ENCODE assay signal across 13 mouse cellular contexts in genomic region chr6:52189909-52190308, GRCm38 (mm10). TPM values are rescaled to one million over a fixed set of nuclear protein-coding genes. Genes with fewer than 3 reads are reported as not detected.
DNase-seq lines count a peak whose midpoint lies in the region; ATAC-seq lines count a peak whose summit lies in the region.
"Had no signal": no experiment of that assay in that cellular context is flagged by ENCODE, and none has a peak within 500 bp of the region (broad histone marks: within the 10 kb centered on the region; RNA-seq: fewer than 3 reads in every experiment).

No protein-coding gene starts in this region.

- DNase-seq in heart, adult 11 months: peak; percentile 77
- no peak for DNase-seq in heart, adult 8-10 months (ENCODE audit: low spot score)
- DNase-seq in intestine, embryonic 14.5 days (ENCODE audit: low spot score): peak; percentile 77
- DNase-seq in cerebellum, adult 9-11 months: no peak
- DNase-seq in left cerebral cortex, adult 11 months (ENCODE audit: low spot score): no peak
- DNase-seq: adrenal gland, adult 8-10 months; B cell, adult 2 months; cerebellum, adult 11-12 months; gastrocnemius, postnatal 10 days had no signal

- no peaks in the 10 kb centered on the region for H3K9me3 ChIP-seq in intestine, embryonic 14.5 days (ENCODE audit: control insufficient read depth, low read length)
- H3K9me3 ChIP-seq in liver, embryonic 12.5 days (replicated peaks): no peaks in the 10 kb centered on the region

- H3K36me3 ChIP-seq in intestine, embryonic 14.5 days (ENCODE audit: control insufficient read depth, insufficient read depth, low read length): peaks cover 3% of the 10 kb centered on the region; the same call in 1 of the 2 replicates
- H3K36me3 ChIP-seq in liver, embryonic 12.5 days: no peaks in the 10 kb centered on the region

- H3K4me3 ChIP-seq in brown adipose tissue, adult 24 weeks (ENCODE audit: insufficient read depth, low read depth, low read length): peak overlapping the region; percentile 85
- H3K4me3 ChIP-seq in intestine, embryonic 14.5 days (ENCODE audit: low read depth, low read length): peak overlapping the region; percentile 58
- H3K4me3 ChIP-seq in liver, embryonic 12.5 days: 0 out of 2 replicates have a peak overlapping the region, but pooled peaks have one; percentile 54

- peak overlapping the region; percentile 93 for H3K27ac ChIP-seq in brown adipose tissue, adult 24 weeks (replicated peaks; ENCODE audit: low read depth, low read length)
- H3K27ac ChIP-seq in intestine, embryonic 14.5 days (ENCODE audit: low read depth): peak overlapping the region; percentile 95
- H3K27ac ChIP-seq in liver, embryonic 12.5 days: no peak overlapping the region

- H3K27me3 ChIP-seq in intestine, embryonic 14.5 days (replicated peaks; ENCODE audit: control insufficient read depth, insufficient read depth, low read length): no peaks in the 10 kb centered on the region
- peaks cover 99% of the 10 kb centered on the region for H3K27me3 ChIP-seq in liver, embryonic 12.5 days (replicated peaks)

- WGBS in intestine, embryonic 14.5 days: 26% methylated on average over 8 of the region's 8 CpGs
- WGBS in liver, embryonic 12.5 days (ENCODE audit: insufficient replicate concordance): 11% methylated on average over 8 of the region's 8 CpGs

- peak overlapping the region; percentile 91 for H3K9ac ChIP-seq in intestine, embryonic 14.5 days (ENCODE audit: low read length)
- no peak overlapping the region for H3K9ac ChIP-seq in liver, embryonic 12.5 days

- no peak for ATAC-seq in intestine, embryonic 14.5 days (replicated peaks; ENCODE audit: low FRiP score, low TSS enrichment, low read depth)
- ATAC-seq in liver, embryonic 12.5 days: no peak
- ATAC-seq in granulocyte monocyte progenitor cell, adult 5-6 weeks (replicated peaks; ENCODE audit: poor library complexity, severe bottlenecking): no peak

- peaks cover 17% of the 10 kb centered on the region for H3K4me1 ChIP-seq in brown adipose tissue, adult 24 weeks (ENCODE audit: control insufficient read depth, insufficient read depth, insufficient read length, low read length)
- peaks cover 69% of the 10 kb centered on the region for H3K4me1 ChIP-seq in intestine, embryonic 14.5 days (replicated peaks; ENCODE audit: control insufficient read depth, insufficient read depth, low read length)
- peaks cover 13% of the 10 kb centered on the region for H3K4me1 ChIP-seq in liver, embryonic 12.5 days

- peak overlapping the region; percentile 78 for H3K4me2 ChIP-seq in intestine, embryonic 14.5 days (ENCODE audit: low read length)
- peak overlapping the region; percentile 63; the same call in 1 of the 2 replicates for H3K4me2 ChIP-seq in liver, embryonic 12.5 days

RNA-seq across cellular contexts. Expression of gene Hoxa4, which starts 1.6 kb away (rescaled TPM):
- total RNA-seq in heart, adult 8-10 months (2022): under 1 TPM; 0.31 to 0.49 (median 0.38) TPM
- 14.0 and 26.4 TPM in 2 replicates for polyA plus RNA-seq in brown adipose tissue, adult 24 weeks (2012; ENCODE audit: insufficient read depth, insufficient read length, missing spikeins)
- 7.5 and 7.7 TPM in 2 replicates for polyA plus RNA-seq in intestine, embryonic 14.5 days (2014; fragmentation: Nextera tagmentation; extraction: Ambion mirVana)
- polyA plus RNA-seq in liver, embryonic 12.5 days (2016; fragmentation: Nextera tagmentation; extraction: Ambion mirVana): 0.79 and 0.92 TPM in 2 replicates
- total RNA-seq in granulocyte monocyte progenitor cell, adult 5-6 weeks (2014; fragmentation: Nextera tagmentation): 0.15 and 1.5 TPM in 2 replicates
- 0.17 and 0.41 TPM in 2 replicates for total RNA-seq in granulocyte monocyte progenitor cell, adult 5-6 weeks (2017)
- total RNA-seq: left cerebral cortex, postnatal 25 days had no signal

RNA-seq across cellular contexts. Expression of gene 5730596B20Rik, which starts 12.6 kb away (rescaled TPM):
- under 1 TPM in 1 of 4 experiments, not detected in 3; 0.06 TPM for total RNA-seq in heart, adult 8-10 months (2022)
- not detected in 2 replicates for polyA plus RNA-seq in brown adipose tissue, adult 24 weeks (2012; ENCODE audit: insufficient read depth, insufficient read length, missing spikeins)
- polyA plus RNA-seq in intestine, embryonic 14.5 days (2014; fragmentation: Nextera tagmentation; extraction: Ambion mirVana): 2.5 and 2.8 TPM in 2 replicates
- 0.29 TPM in 2 replicates for polyA plus RNA-seq in liver, embryonic 12.5 days (2016; fragmentation: Nextera tagmentation; extraction: Ambion mirVana)
- total RNA-seq in granulocyte monocyte progenitor cell, adult 5-6 weeks (2014; fragmentation: Nextera tagmentation): not detected in 2 replicates
- not detected in 2 replicates for total RNA-seq in granulocyte monocyte progenitor cell, adult 5-6 weeks (2017)
- total RNA-seq: left cerebral cortex, postnatal 25 days had no signal

RNA-seq across cellular contexts. Expression of gene Hoxa5, which starts 14.5 kb away (rescaled TPM):
- total RNA-seq in heart, adult 8-10 months (2022): under 1 TPM; 0.41 to 0.69 (median 0.57) TPM
- polyA plus RNA-seq in brown adipose tissue, adult 24 weeks (2012; ENCODE audit: insufficient read depth, insufficient read length, missing spikeins): 35.9 and 39.4 TPM in 2 replicates
- polyA plus RNA-seq in intestine, embryonic 14.5 days (2014; fragmentation: Nextera tagmentation; extraction: Ambion mirVana): 30.1 and 34.1 TPM in 2 replicates
- 2.1 and 3.1 TPM in 2 replicates for polyA plus RNA-seq in liver, embryonic 12.5 days (2016; fragmentation: Nextera tagmentation; extraction: Ambion mirVana)
- 2.3 and 2.8 TPM in 2 replicates for total RNA-seq in granulocyte monocyte progenitor cell, adult 5-6 weeks (2014; fragmentation: Nextera tagmentation)
- total RNA-seq in granulocyte monocyte progenitor cell, adult 5-6 weeks (2017): 0.36 and 0.43 TPM in 2 replicates
- total RNA-seq: left cerebral cortex, postnatal 25 days had no signal

RNA-seq across cellular contexts. Expression of gene Hoxa6, which starts 18.6 kb away (rescaled TPM):
- total RNA-seq in heart, adult 8-10 months (2022): not detected
- not detected in 2 replicates for polyA plus RNA-seq in brown adipose tissue, adult 24 weeks (2012; ENCODE audit: insufficient read depth, insufficient read length, missing spikeins)
- polyA plus RNA-seq in intestine, embryonic 14.5 days (2014; fragmentation: Nextera tagmentation; extraction: Ambion mirVana): 2.5 and 3.9 TPM in 2 replicates
- polyA plus RNA-seq in liver, embryonic 12.5 days (2016; fragmentation: Nextera tagmentation; extraction: Ambion mirVana): 0.14 and 0.20 TPM in 2 replicates
- total RNA-seq in granulocyte monocyte progenitor cell, adult 5-6 weeks (2014; fragmentation: Nextera tagmentation): 1.3 TPM in 1 of 2 replicates, not detected in the other
- 0.41 TPM in 1 of 2 replicates, not detected in the other for total RNA-seq in granulocyte monocyte progenitor cell, adult 5-6 weeks (2017)
- total RNA-seq: left cerebral cortex, postnatal 25 days had no signal

RNA-seq across cellular contexts. Expression of gene Hoxa3, which starts 23.2 kb away (rescaled TPM):
- total RNA-seq in heart, adult 8-10 months (2022): under 1 TPM; 0.16 to 0.89 (median 0.31) TPM
- 4.7 and 5.4 TPM in 2 replicates for polyA plus RNA-seq in brown adipose tissue, adult 24 weeks (2012; ENCODE audit: insufficient read depth, insufficient read length, missing spikeins)
- 9.2 and 9.7 TPM in 2 replicates for polyA plus RNA-seq in intestine, embryonic 14.5 days (2014; fragmentation: Nextera tagmentation; extraction: Ambion mirVana)
- polyA plus RNA-seq in liver, embryonic 12.5 days (2016; fragmentation: Nextera tagmentation; extraction: Ambion mirVana): 0.97 and 1.2 TPM in 2 replicates
- total RNA-seq in granulocyte monocyte progenitor cell, adult 5-6 weeks (2014; fragmentation: Nextera tagmentation): 1.7 and 3.1 TPM in 2 replicates
- total RNA-seq in granulocyte monocyte progenitor cell, adult 5-6 weeks (2017): 0.34 TPM in 1 of 2 replicates, not detected in the other
- total RNA-seq: left cerebral cortex, postnatal 25 days had no signal

Comparison
In these comparisons a context has a peak if more than half of its experiments do, and no peak if none do; other contexts are left out.
1. DNase-seq: peak in heart, adult 11 months (single experiment) and intestine, embryonic 14.5 days (single experiment); none in heart, adult 8-10 months (single experiment), cerebellum, adult 9-11 months (single experiment) and left cerebral cortex, adult 11 months (single experiment).
2. Peak in every context shown above with its lines, with median percentiles within 50 percentile points of each other: H3K4me3 ChIP-seq.